Mouse (Mus musculus): ENCODE data around the gene Med27. TPM values are rescaled to one million over a fixed set of nuclear protein-coding genes. Genes with fewer than 3 reads are reported as not detected.

Med27 gene
- polyA plus RNA-seq, 1 experiment from 2014 or later, result 96.9 TPM

DNA sequence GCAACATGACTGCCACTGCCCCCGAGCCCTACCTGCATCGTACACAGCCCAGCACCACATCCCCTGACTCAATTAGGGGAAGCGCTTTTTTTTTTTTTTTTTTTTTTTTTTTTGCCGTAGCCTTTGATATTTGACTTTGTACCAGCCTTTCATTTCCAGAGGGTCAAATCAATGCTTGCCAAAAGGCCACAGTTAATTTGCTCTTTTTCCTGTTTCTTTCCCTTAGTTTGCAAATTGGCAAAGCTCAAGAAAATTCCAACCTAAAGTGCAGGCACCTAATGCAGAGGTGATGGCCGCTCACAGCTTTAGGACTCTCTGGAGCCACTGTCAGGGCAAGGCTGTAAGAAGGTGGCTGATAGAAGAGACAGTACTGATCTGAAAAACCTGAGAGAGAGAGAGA lies 186.3 kb downstream of the Med27 start:
- Histone ChIP-seq H3K27ac (replicated peaks) (no peak overlapping the region), H3K36me3 (no peaks in the 10 kb centered on the region), H3K4me1 (peaks cover 20% of the 10 kb centered on the region), H3K4me2 (replicated peaks) (no peak overlapping the region), H3K4me3 (no peak overlapping the region), H3K9me3 (no peaks in the 10 kb centered on the region), H3K9ac (replicated peaks) (no peak overlapping the region), H3K27me3 (no peaks in the 10 kb centered on the region)
- ATAC-seq (replicated peaks), result no peak
- WGBS, result 87% methylated on average over 5 of the region's 5 CpGs

DNA sequence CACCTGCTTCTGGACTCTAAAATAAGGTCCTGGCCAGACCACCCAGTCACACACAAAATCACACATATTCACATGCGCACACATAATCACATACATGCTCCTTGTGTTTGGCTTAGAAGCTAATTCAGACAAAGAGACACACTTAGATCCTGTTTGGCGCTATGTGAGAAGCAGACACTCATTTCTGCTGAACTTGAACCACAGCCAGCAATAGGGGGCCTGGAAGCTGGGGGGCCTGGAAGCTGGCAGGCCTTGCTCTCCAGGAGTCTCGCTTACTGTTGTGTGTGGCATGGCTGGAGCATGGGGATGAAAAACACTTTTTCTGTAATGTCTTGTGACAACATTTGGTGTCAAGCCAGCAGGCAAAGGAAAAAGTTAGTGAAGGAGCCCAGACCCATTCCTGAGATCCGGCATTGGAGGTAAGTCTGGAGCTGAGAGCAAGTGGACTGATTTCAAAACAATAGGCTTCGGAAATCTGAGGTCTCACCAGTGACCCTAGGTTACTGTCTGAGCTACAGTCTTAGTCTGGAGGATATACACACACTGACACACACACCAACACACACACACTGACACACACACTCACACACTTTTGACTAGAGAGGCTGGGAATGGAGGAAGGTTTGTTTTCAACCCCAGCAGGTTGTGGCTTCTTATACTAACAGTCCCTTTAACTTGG lies 189.1 kb downstream of the Med27 start:
- 48% methylated on average over 5 of the region's 5 CpGs for WGBS
- peak overlapping the region; percentile 32 for H3K27ac ChIP-seq (replicated peaks)

GRCm38 (mm10) chr2:29536481-29536880 lies 189.9 kb downstream of the Med27 start:
- no peak overlapping the region for H3K4me3 ChIP-seq
- no peak overlapping the region for H3K4me2 ChIP-seq (replicated peaks)
- no peaks in the 10 kb centered on the region for H3K27me3 ChIP-seq
- 81% methylated on average over 9 of the region's 9 CpGs for WGBS
- H3K27ac ChIP-seq (replicated peaks), result no peak overlapping the region
- H3K9me3 ChIP-seq, result no peaks in the 10 kb centered on the region
- H3K9ac ChIP-seq (replicated peaks), result no peak overlapping the region
- no peak for ATAC-seq (replicated peaks)
- peaks cover 9% of the 10 kb centered on the region for H3K4me1 ChIP-seq
- H3K36me3 ChIP-seq, result no peaks in the 10 kb centered on the region

More for the DNA sequence above, 189.1 kb downstream of the Med27 start:
- no peaks in the 10 kb centered on the region for H3K36me3 ChIP-seq
- H3K4me3 ChIP-seq, result no peak overlapping the region
- ATAC-seq (replicated peaks), result no peak
- H3K4me2 ChIP-seq (replicated peaks), result no peak overlapping the region
- H3K4me1 ChIP-seq, result peaks cover 9% of the 10 kb centered on the region
- H3K27me3 ChIP-seq, result no peaks in the 10 kb centered on the region
- no peak overlapping the region for H3K9ac ChIP-seq (replicated peaks)
- H3K9me3 ChIP-seq, result no peaks in the 10 kb centered on the region

DNA sequence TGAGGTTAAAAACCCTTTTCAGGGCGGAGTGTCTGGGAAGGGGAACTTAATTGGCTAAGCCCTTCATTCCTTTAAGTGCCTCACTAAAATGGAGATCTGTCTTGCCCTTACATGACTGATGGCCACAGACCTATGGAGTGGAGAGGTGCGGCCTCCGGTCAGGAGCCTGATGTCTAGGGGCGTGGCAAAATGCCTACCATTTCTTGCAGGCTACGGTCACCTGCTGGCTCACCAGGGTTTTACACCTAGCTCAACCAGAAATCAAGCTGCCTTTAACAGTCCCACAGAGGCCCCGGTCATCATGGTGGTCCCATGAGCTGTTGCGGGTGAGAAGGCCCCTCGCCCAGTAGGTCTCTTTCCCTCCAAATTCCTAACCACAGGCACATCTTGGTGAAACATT lies 190.7 kb downstream of the Med27 start:
- Histone ChIP-seq H3K36me3 (no peaks in the 10 kb centered on the region), H3K9me3 (no peaks in the 10 kb centered on the region), H3K27ac (replicated peaks) (no peak overlapping the region), H3K4me2 (replicated peaks) (no peak overlapping the region), H3K27me3 (no peaks in the 10 kb centered on the region), H3K4me3 (no peak overlapping the region), H3K9ac (replicated peaks) (no peak overlapping the region), H3K4me1 (peaks cover 13% of the 10 kb centered on the region)
- no peak for ATAC-seq (replicated peaks)
- WGBS, result 84% methylated on average over 8 of the region's 8 CpGs

GRCm38 (mm10) chr2:29542039-29542438 lies 195.4 kb downstream of the Med27 start:
- Histone ChIP-seq H3K36me3 (no peaks in the 10 kb centered on the region), H3K4me3 (no peak overlapping the region), H3K9ac (replicated peaks) (no peak overlapping the region), H3K27me3 (no peaks in the 10 kb centered on the region), H3K4me2 (replicated peaks) (no peak overlapping the region), H3K4me1 (peaks cover 9% of the 10 kb centered on the region; the same call in 1 of the 2 replicates), H3K27ac (replicated peaks) (no peak overlapping the region), H3K9me3 (no peaks in the 10 kb centered on the region)
- 50% methylated on average over 13 of the region's 13 CpGs for WGBS
- no peak for ATAC-seq (replicated peaks)

GRCm38 (mm10) chr2:29546571-29546970 lies 200.0 kb downstream of the Med27 start:
- 34% methylated on average over 12 of the region's 12 CpGs for WGBS
- Histone ChIP-seq H3K4me1 (peaks cover 9% of the 10 kb centered on the region; the same call in 1 of the 2 replicates), H3K4me2 (replicated peaks) (no peak overlapping the region), H3K27ac (replicated peaks) (no peak overlapping the region), H3K9ac (replicated peaks) (no peak overlapping the region), H3K27me3 (no peaks in the 10 kb centered on the region), H3K4me3 (no peak overlapping the region), H3K36me3 (no peaks in the 10 kb centered on the region), H3K9me3 (no peaks in the 10 kb centered on the region)
- ATAC-seq (replicated peaks), result no peak

GRCm38 (mm10) chr2:29551816-29552585 lies 205.4 kb downstream of the Med27 start:
- H3K4me1 ChIP-seq, result no peaks in the 10 kb centered on the region; the same call in 1 of the 2 replicates
- H3K27me3 ChIP-seq, result no peaks in the 10 kb centered on the region
- no peaks in the 10 kb centered on the region for H3K9me3 ChIP-seq
- no peaks in the 10 kb centered on the region for H3K36me3 ChIP-seq
- WGBS, result 79% methylated on average over 7 of the region's 7 CpGs
- no peak for ATAC-seq (replicated peaks)
- H3K27ac ChIP-seq (replicated peaks), result no peak overlapping the region
- H3K4me3 ChIP-seq, result no peak overlapping the region
- no peak overlapping the region for H3K4me2 ChIP-seq (replicated peaks)
- H3K9ac ChIP-seq (replicated peaks), result no peak overlapping the region

- Histone ChIP-seq H3K4me2 (replicated peaks) (no peak overlapping the region), H3K4me1 (peaks cover 3% of the 10 kb centered on the region; the same call in 1 of the 2 replicates), H3K9ac (replicated peaks) (no peak overlapping the region), H3K36me3 (no peaks in the 10 kb centered on the region), H3K4me3 (no peak overlapping the region), H3K9me3 (no peaks in the 10 kb centered on the region), H3K27me3 (no peaks in the 10 kb centered on the region), H3K27ac (replicated peaks) (no peak overlapping the region)
- ATAC-seq (replicated peaks), result no peak
- WGBS, result 66% methylated on average over 4 of the region's 4 CpGs
Observed at GRCm38 (mm10) chr2:29553945-29554634, 207.5 kb downstream of the Med27 start.

DNA sequence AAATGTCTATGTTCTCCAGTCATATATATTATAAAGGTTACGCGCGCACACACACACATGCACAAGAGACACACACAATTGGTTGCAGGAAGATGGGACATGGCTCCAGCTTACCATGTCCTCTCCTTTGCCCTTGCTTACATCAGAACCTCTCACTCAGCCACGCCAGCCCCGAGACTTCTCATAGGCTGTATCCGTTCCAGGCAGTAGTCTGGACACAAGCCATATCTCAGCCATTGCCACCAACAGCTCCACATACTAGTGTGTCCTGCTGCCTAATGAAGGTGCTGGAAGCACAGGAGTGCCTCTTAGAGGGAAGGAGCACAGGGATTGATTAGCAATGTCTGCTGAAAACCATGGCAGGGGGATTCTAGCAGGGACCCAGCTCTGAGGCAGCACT lies 211.9 kb downstream of the Med27 start:
- Histone ChIP-seq H3K4me1 (peaks cover 5% of the 10 kb centered on the region), H3K4me3 (no peak overlapping the region), H3K9me3 (no peaks in the 10 kb centered on the region), H3K9ac (replicated peaks) (no peak overlapping the region), H3K4me2 (replicated peaks) (no peak overlapping the region), H3K27me3 (no peaks in the 10 kb centered on the region), H3K36me3 (no peaks in the 10 kb centered on the region), H3K27ac (replicated peaks) (no peak overlapping the region)
- no peak for ATAC-seq (replicated peaks)
- 87% methylated on average over 6 of the region's 6 CpGs for WGBS

DNA sequence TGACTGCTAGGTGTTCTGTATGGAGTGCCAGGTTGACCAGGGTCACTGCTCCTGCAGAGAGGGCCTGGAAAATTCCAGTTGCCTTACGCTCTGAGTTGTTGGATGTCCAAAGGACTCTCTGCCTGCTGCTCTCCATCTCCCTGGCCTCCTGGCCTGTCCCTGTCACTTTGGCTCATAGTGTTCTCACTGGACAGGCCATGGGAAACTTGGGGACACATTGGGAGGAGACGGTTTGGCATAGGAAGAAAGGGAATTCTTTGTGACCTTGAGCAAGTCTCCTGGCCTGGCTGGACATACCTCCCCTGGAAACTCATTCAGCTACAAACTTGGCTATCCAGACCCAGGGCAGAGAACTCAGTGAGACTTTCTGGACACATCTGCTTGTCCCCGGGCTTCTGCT lies 213.3 kb downstream of the Med27 start:
- H3K27ac ChIP-seq (replicated peaks), result no peak overlapping the region
- no peak overlapping the region for H3K4me3 ChIP-seq
- no peak for ATAC-seq (replicated peaks)
- no peaks in the 10 kb centered on the region for H3K27me3 ChIP-seq
- no peaks in the 10 kb centered on the region for H3K9me3 ChIP-seq
- WGBS, result 92% methylated on average over 3 of the region's 3 CpGs
- no peaks in the 10 kb centered on the region for H3K36me3 ChIP-seq
- H3K4me2 ChIP-seq (replicated peaks), result no peak overlapping the region
- H3K4me1 ChIP-seq, result peaks cover 16% of the 10 kb centered on the region
- no peak overlapping the region for H3K9ac ChIP-seq (replicated peaks)

DNA sequence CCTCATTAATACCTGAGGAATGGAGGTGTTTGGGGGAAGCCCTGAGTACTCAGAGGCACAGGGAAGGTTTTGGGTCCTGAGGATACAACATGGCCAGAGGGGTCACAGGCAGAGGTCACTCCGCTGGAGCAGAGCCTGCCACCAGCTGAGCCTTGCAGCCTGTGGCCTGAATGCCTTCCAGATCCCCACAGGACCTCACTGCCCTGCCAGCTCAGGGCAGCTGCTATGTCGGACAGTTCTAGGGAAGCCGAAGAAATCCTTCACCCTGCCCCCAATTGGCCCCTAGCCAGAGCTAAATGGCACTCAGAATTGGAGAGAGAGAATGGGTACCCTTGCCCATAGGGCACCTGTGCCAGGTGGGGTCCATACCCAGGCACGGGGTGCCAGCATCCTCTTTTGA lies 214.8 kb downstream of the Med27 start:
- no peaks in the 10 kb centered on the region for H3K36me3 ChIP-seq
- no peak overlapping the region for H3K4me2 ChIP-seq (replicated peaks)
- WGBS, result 64% methylated on average over 4 of the region's 4 CpGs
- H3K27me3 ChIP-seq, result no peaks in the 10 kb centered on the region
- no peak overlapping the region for H3K27ac ChIP-seq (replicated peaks)
- H3K9ac ChIP-seq (replicated peaks), result no peak overlapping the region
- no peaks in the 10 kb centered on the region for H3K9me3 ChIP-seq
- no peak for ATAC-seq (replicated peaks)
- no peak overlapping the region for H3K4me3 ChIP-seq
- H3K4me1 ChIP-seq, result peaks cover 29% of the 10 kb centered on the region

DNA sequence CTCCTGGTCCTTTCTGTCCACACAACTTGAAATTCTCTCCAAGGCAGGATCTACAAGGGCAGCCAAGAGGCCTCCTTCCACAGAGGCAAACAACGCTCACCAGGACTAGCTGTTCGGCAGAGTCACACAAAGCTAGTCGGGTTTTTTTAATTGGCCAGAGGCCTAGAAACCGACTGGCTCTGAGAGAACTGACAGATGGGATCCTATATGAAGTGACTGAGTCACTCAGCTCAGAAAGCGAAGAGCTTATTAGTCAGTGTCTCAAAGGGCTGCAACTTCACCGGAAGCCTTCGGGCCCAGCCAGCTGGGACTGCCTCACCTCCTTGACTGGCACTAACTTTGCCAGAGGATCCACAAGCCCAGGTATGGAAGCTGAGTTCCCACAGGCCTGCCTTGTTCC lies 217.4 kb downstream of the Med27 start:
- Histone ChIP-seq H3K36me3 (no peaks in the 10 kb centered on the region), H3K9me3 (no peaks in the 10 kb centered on the region), H3K4me1 (peaks cover 26% of the 10 kb centered on the region), H3K27ac (replicated peaks) (peak overlapping the region; percentile 86), H3K4me2 (replicated peaks) (no peak overlapping the region), H3K9ac (replicated peaks) (no peak overlapping the region), H3K4me3 (no peak overlapping the region), H3K27me3 (no peaks in the 10 kb centered on the region)
- WGBS, result 33% methylated on average over 7 of the region's 7 CpGs
- ATAC-seq (replicated peaks), result peak; percentile 73

All from forebrain, embryonic 15.5 days (tissue).